In the genomic region with DNA sequence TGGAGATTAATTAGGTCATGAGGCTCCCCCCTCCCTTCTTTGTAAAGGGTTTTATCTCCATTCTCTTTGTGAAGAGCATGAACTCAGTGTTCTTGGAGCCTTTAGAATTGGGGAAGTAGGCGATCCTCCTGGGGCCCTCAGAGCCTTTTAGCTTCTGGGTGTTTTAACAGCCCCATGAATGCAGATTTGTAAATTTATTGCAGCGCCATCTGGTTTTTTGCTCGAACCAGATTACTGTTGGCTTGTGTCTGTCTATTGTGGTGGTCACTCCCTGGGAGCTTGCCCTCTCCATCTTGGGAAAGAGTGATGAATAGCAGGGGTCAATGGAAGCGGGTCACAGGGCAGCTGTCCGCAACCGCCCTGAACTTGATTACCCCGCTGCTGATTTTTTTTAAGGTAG, we compare ENCODE assay signal across 17 mouse cellular contexts.
A peak's percentile ranks its signal among the peaks of the same experiment; 100 is the strongest.
DNase-seq lines count a peak whose midpoint lies in the region; ATAC-seq lines count a peak whose summit lies in the region.
"Had no signal": no experiment of that assay in that cellular context is flagged by ENCODE, and none has a peak within 500 bp of the region (broad histone marks: within the 10 kb centered on the region; RNA-seq: fewer than 3 reads in every experiment).

No protein-coding gene starts in this region.

- peaks cover 4% of the 10 kb centered on the region; the same call in 1 of the 2 replicates for H3K27me3 ChIP-seq in neural tube, embryonic 12.5 days (replicated peaks)
- no peaks in the 10 kb centered on the region for H3K27me3 ChIP-seq in liver, embryonic 11.5 days (replicated peaks; ENCODE audit: control insufficient read depth, insufficient read depth, low read length)
- H3K27me3 ChIP-seq: liver, embryonic 13.5 days; stomach, embryonic 15.5 days had no signal

- H3K4me3 ChIP-seq in neural tube, embryonic 12.5 days, result no peak overlapping the region
- no peak overlapping the region for H3K4me3 ChIP-seq in liver, embryonic 11.5 days (ENCODE audit: low read depth, low read length)
- H3K4me3 ChIP-seq: left cerebral cortex, adult 2 months; liver, embryonic 13.5 days; stomach, embryonic 15.5 days had no signal

- H3K27ac ChIP-seq in neural tube, embryonic 12.5 days, result no peak overlapping the region
- H3K27ac ChIP-seq in liver, embryonic 11.5 days (ENCODE audit: low read depth, low read length), result no peak overlapping the region
- H3K27ac ChIP-seq: kidney, postnatal 0 days; left cerebral cortex, adult 2 months; liver, embryonic 13.5 days; stomach, embryonic 15.5 days had no signal

- no peak for ATAC-seq in neural tube, embryonic 12.5 days (ENCODE audit: low FRiP score, low read depth)
- ATAC-seq in liver, embryonic 11.5 days (replicated peaks; ENCODE audit: low FRiP score), result no peak
- ATAC-seq: midbrain, embryonic 16.5 days had no signal

- no peaks in the 10 kb centered on the region for H3K36me3 ChIP-seq in neural tube, embryonic 12.5 days
- no peaks in the 10 kb centered on the region for H3K36me3 ChIP-seq in liver, embryonic 11.5 days (ENCODE audit: control insufficient read depth, insufficient read depth, low read length)
- H3K36me3 ChIP-seq: stomach, embryonic 15.5 days had no signal

- intact Hi-C loops in gastrocnemius, postnatal 36 days (cut with DNase I), result no loop called here

- peak; percentile 42 for DNase-seq in gastrocnemius, postnatal 25 days
- no peak for DNase-seq in gastrocnemius, postnatal 36 days
- peak; percentile 23 to 49 for DNase-seq in kidney, postnatal 4 days
- no peak for DNase-seq in kidney, postnatal 25 days
- DNase-seq in MN1 (ENCODE audit: low spot score), result peak; percentile 63
- DNase-seq in cerebellum, adult 11-12 months, result no peak
- DNase-seq in liver, embryonic 11.5 days (ENCODE audit: low spot score), result no peak
- DNase-seq: cerebellum, postnatal 25 days; liver, embryonic 13.5 days; lung, postnatal 10 days; right cerebral cortex, postnatal 4 days; thymus, postnatal 14 days had no signal

- peak overlapping the region; percentile 1; the same call in 1 of the 2 replicates for H3K4me2 ChIP-seq in neural tube, embryonic 12.5 days (replicated peaks)
- no peak overlapping the region for H3K4me2 ChIP-seq in liver, embryonic 11.5 days
- H3K4me2 ChIP-seq: liver, embryonic 13.5 days; stomach, embryonic 15.5 days had no signal

- H3K9ac ChIP-seq in neural tube, embryonic 12.5 days, result no peak overlapping the region
- H3K9ac ChIP-seq in liver, embryonic 11.5 days (ENCODE audit: low read depth, low read length), result no peak overlapping the region
- H3K9ac ChIP-seq: liver, embryonic 13.5 days; stomach, embryonic 15.5 days had no signal

- H3K9me3 ChIP-seq in neural tube, embryonic 12.5 days, result no peaks in the 10 kb centered on the region
- no peaks in the 10 kb centered on the region for H3K9me3 ChIP-seq in liver, embryonic 11.5 days (ENCODE audit: control insufficient read depth, low read length)
- H3K9me3 ChIP-seq: liver, embryonic 13.5 days; stomach, embryonic 15.5 days had no signal

- 5% methylated on average over 7 of the region's 7 CpGs for WGBS in neural tube, embryonic 12.5 days
- 67% methylated on average over 7 of the region's 7 CpGs for WGBS in liver, embryonic 11.5 days

- H3K4me1 ChIP-seq in neural tube, embryonic 12.5 days, result peaks cover 20% of the 10 kb centered on the region
- peaks cover 4% of the 10 kb centered on the region; the same call in 1 of the 2 replicates for H3K4me1 ChIP-seq in liver, embryonic 11.5 days (replicated peaks; ENCODE audit: control insufficient read depth, insufficient read depth, low read length)

Comparison
In these comparisons a context has a peak if more than half of its experiments do, and no peak if none do; other contexts are left out.
1. DNase-seq: peak in gastrocnemius, postnatal 25 days (single experiment), kidney, postnatal 4 days (2 of 2) and MN1 (single experiment); none in gastrocnemius, postnatal 36 days (0 of 2), kidney, postnatal 25 days (0 of 2), cerebellum, adult 11-12 months (single experiment) and liver, embryonic 11.5 days (single experiment).